ENCODE assay signal across 13 mouse cellular contexts in the genomic region with DNA sequence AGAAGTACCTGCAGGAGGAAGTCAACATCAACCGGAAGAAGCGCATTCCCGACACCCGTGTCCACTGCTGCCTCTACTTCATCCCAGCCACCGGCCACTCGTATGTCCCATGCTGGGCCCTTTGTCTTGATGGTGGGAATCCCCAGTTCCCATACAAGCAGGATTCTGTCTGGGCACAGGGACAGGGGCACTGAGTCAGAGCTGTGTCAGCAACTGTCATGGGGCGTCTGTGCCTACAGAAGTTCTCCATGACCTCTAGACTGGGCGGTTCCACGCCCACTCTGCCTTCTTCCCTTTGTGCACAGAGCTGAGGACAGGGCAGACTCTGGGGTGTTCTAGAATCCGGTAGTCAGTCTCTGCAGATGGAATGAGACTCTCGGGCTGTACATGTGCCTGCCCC.
"Had no signal": no experiment of that assay in that cellular context is flagged by ENCODE, and none has a peak within 500 bp of the region (broad histone marks: within the 10 kb centered on the region; RNA-seq: fewer than 3 reads in every experiment).

No protein-coding gene starts in this region.

- H3K4me2 ChIP-seq: limb, embryonic 13.5 days; liver, embryonic 11.5 days; liver, embryonic 15.5 days; midbrain, embryonic 11.5 days had no signal

- DNase-seq: kidney, adult 8-10 months; kidney, postnatal 25 days; layer of hippocampus, adult 9-11 months; lung, adult 2 months; right cerebral cortex, adult 18-20 months; right cerebral cortex, postnatal 25 days; thymus, postnatal 14 days had no signal

- H3K27me3 ChIP-seq: limb, embryonic 13.5 days; liver, embryonic 15.5 days; megakaryocyte, embryonic 14.5 days had no signal

- H3K27ac ChIP-seq: limb, embryonic 13.5 days; liver, embryonic 15.5 days; macrophage had no signal

- H3K4me3 ChIP-seq: limb, embryonic 13.5 days; liver, embryonic 15.5 days; megakaryocyte, embryonic 14.5 days had no signal
